13 mouse cellular contexts compared by ENCODE assay signal in the genomic region with DNA sequence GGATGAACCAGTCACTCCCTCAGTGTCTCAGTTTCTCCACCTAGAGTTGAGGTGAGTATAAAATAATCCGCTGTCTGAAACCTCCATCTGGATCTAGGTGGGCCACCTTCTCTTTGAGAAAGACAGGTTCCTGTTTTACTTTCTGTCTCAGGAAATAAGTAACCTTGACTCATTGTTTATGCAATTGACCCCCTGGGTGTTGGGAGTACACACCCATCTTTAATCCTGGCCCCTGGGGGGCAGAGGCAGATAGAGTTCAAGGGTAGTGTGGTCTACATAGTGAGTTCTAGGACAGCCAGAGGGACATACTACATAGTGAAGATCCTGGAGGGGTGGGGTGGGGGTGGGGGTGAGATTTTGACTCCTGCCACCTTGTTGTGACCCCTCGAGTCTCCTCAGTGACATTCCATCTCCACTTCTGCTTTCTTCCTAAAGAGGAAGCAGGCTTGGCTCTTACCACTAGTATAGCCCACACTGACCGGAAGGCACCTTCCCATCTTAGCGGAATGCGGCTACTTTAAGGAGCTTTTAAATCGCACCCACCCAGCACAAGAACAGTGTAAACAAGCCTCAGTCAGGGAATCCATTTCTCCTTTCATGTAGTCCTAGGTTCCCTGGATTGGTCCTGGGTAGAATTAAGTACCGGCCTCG.
DNase-seq lines count a peak whose midpoint lies in the region; ATAC-seq and TF ChIP-seq lines count a peak whose summit lies in the region.
"Had no signal": no experiment of that assay in that cellular context is flagged by ENCODE, and none has a peak within 500 bp of the region (broad histone marks: within the 10 kb centered on the region; RNA-seq: fewer than 3 reads in every experiment).

No protein-coding gene starts in this region.

- H3K4me1 ChIP-seq in heart, embryonic 12.5 days (replicated peaks): peaks cover 61% of the 10 kb centered on the region
- H3K4me1 ChIP-seq in E14TG2a.4 (replicated peaks; ENCODE audit: low read depth, low read length): peaks cover 93% of the 10 kb centered on the region

- WGBS in heart, embryonic 12.5 days: 66% methylated on average over 8 of the region's 8 CpGs

- no peaks in the 10 kb centered on the region for H3K27me3 ChIP-seq in heart, embryonic 12.5 days (replicated peaks)
- H3K27me3 ChIP-seq in E14TG2a.4 (ENCODE audit: insufficient read depth, low read length): no peaks in the 10 kb centered on the region
- H3K27me3 ChIP-seq: neural tube, embryonic 13.5 days had no signal

- H3K4me3 ChIP-seq in heart, embryonic 12.5 days: no peak overlapping the region
- H3K4me3 ChIP-seq in E14TG2a.4 (replicated peaks; ENCODE audit: low read length): peak overlapping the region; percentile 45
- H3K4me3 ChIP-seq: neural tube, embryonic 13.5 days had no signal

- no peak overlapping the region for H3K9ac ChIP-seq in heart, embryonic 12.5 days
- H3K9ac ChIP-seq: neural tube, embryonic 13.5 days had no signal

- DNase-seq in heart, adult 8-10 months (ENCODE audit: low spot score): no peak
- DNase-seq in right cerebral cortex, postnatal 36 days (ENCODE audit: low spot score in 2 of 2): no peak
- DNase-seq in thymus, postnatal 14 days: no peak
- no peak for DNase-seq in urinary bladder, adult 18-20 months (ENCODE audit: low spot score in 2 of 2)
- DNase-seq: heart, postnatal 14 days; kidney, adult 9 months; right cerebral cortex, postnatal 14 days; thymus, postnatal 36 days had no signal

- peak overlapping the region; percentile 7; the same call in 1 of the 2 replicates for H3K4me2 ChIP-seq in heart, embryonic 12.5 days
- H3K4me2 ChIP-seq: neural tube, embryonic 13.5 days had no signal

- H3K27ac ChIP-seq in heart, embryonic 12.5 days (ENCODE audit: poor library complexity, severe bottlenecking): no peak overlapping the region
- H3K27ac ChIP-seq: neural tube, embryonic 13.5 days had no signal

- ATAC-seq in heart, embryonic 12.5 days (ENCODE audit: insufficient number of reproducible peaks, low FRiP score): no peak
- ATAC-seq in hematopoietic stem cell, adult 5-6 weeks (replicated peaks in 1 of 2; ENCODE audit: insufficient read depth in 1 of 2, low FRiP score in 2 of 2, low TSS enrichment in 1 of 2, low read depth in 1 of 2, poor library complexity in 2 of 2, severe bottlenecking in 2 of 2): peak; percentile 7 to 30; a peak in 1 of 4 replicates
- ATAC-seq in megakaryocyte progenitor cell, adult 5-6 weeks (replicated peaks; ENCODE audit: poor library complexity): peak; percentile 35

- no peaks in the 10 kb centered on the region for H3K36me3 ChIP-seq in heart, embryonic 12.5 days
- peaks cover 11% of the 10 kb centered on the region; the same call in 1 of the 2 replicates for H3K36me3 ChIP-seq in E14TG2a.4 (ENCODE audit: insufficient read depth, low read length)
- H3K36me3 ChIP-seq: neural tube, embryonic 13.5 days had no signal

- H3K9me3 ChIP-seq in heart, embryonic 12.5 days (replicated peaks): no peaks in the 10 kb centered on the region
- no peaks in the 10 kb centered on the region for H3K9me3 ChIP-seq in E14TG2a.4 (ENCODE audit: low read length)
- H3K9me3 ChIP-seq: neural tube, embryonic 13.5 days had no signal

- TF ChIP-seq CTCF in E14TG2a.4 (conservative IDR thresholded peaks at IDR 0.05; ENCODE audit: low read length): no peak
